Comparison of ENCODE assay signal across 27 mouse cellular contexts in genomic region chrX:107306492-107306891, GRCm38 (mm10). TPM values are rescaled to one million over a fixed set of nuclear protein-coding genes. Genes with fewer than 3 reads are reported as not detected.
A peak's percentile ranks its signal among the peaks of the same experiment; 100 is the strongest.
DNase-seq lines count a peak whose midpoint lies in the region; ATAC-seq and TF ChIP-seq lines count a peak whose summit lies in the region.
"Had no signal": no experiment of that assay in that cellular context is flagged by ENCODE, and none has a peak within 500 bp of the region (broad histone marks: within the 10 kb centered on the region; RNA-seq: fewer than 3 reads in every experiment).

No protein-coding gene starts in this region.

- H3K9me3 ChIP-seq in stomach, postnatal 0 days (ENCODE audit: control insufficient read depth, low read length) = no peaks in the 10 kb centered on the region
- H3K9me3 ChIP-seq in intestine, embryonic 15.5 days = no peaks in the 10 kb centered on the region
- H3K9me3 ChIP-seq: embryonic facial prominence, embryonic 10.5 days; G1E; limb, embryonic 12.5 days; liver, embryonic 12.5 days; megakaryocyte, embryonic 14.5 days; midbrain, embryonic 13.5 days had no signal

- no peak for TF ChIP-seq EP300 in stomach, postnatal 0 days (optimal IDR thresholded peaks at IDR 0.05)

- no peak overlapping the region for H3K4me2 ChIP-seq in stomach, postnatal 0 days (replicated peaks; ENCODE audit: low read depth)
- H3K4me2 ChIP-seq in intestine, embryonic 15.5 days (replicated peaks) = no peak overlapping the region
- H3K4me2 ChIP-seq: heart, embryonic 11.5 days; limb, embryonic 12.5 days; liver, embryonic 12.5 days; lung, embryonic 14.5 days; midbrain, embryonic 13.5 days had no signal

- H3K36me3 ChIP-seq in stomach, postnatal 0 days (ENCODE audit: control insufficient read depth, insufficient read depth, low read length) = no peaks in the 10 kb centered on the region
- H3K36me3 ChIP-seq in intestine, embryonic 15.5 days = no peaks in the 10 kb centered on the region
- H3K36me3 ChIP-seq: embryonic facial prominence, embryonic 10.5 days; G1E; limb, embryonic 12.5 days; liver, embryonic 12.5 days; midbrain, embryonic 13.5 days had no signal

- H3K4me3 ChIP-seq in layer of hippocampus, adult 2 months = no peak overlapping the region
- no peak overlapping the region for H3K4me3 ChIP-seq in stomach, postnatal 0 days (ENCODE audit: low read depth, low read length)
- H3K4me3 ChIP-seq in intestine, embryonic 15.5 days (replicated peaks) = no peak overlapping the region
- H3K4me3 ChIP-seq: embryonic facial prominence, embryonic 10.5 days; limb, embryonic 12.5 days; liver, embryonic 12.5 days; megakaryocyte, embryonic 14.5 days; midbrain, embryonic 13.5 days had no signal

- H3K4me1 ChIP-seq in stomach, postnatal 0 days (replicated peaks; ENCODE audit: control insufficient read depth, insufficient read depth) = no peaks in the 10 kb centered on the region
- H3K4me1 ChIP-seq in intestine, embryonic 15.5 days (replicated peaks) = no peaks in the 10 kb centered on the region
- H3K4me1 ChIP-seq: embryonic facial prominence, embryonic 10.5 days; limb, embryonic 12.5 days; liver, embryonic 12.5 days; megakaryocyte, embryonic 14.5 days; midbrain, embryonic 13.5 days had no signal

- TF ChIP-seq CTCF in layer of hippocampus, adult 2 months (conservative IDR thresholded peaks at IDR 0.05) = peak; percentile 46
- TF ChIP-seq CTCF in stomach, postnatal 0 days (IDR thresholded peaks at IDR 0.05; ENCODE audit: low read depth) = peak; percentile 37; the same call in 1 of the 2 replicates

- H3K27ac ChIP-seq in layer of hippocampus, adult 2 months = no peak overlapping the region
- H3K27ac ChIP-seq in stomach, postnatal 0 days (replicated peaks) = no peak overlapping the region
- H3K27ac ChIP-seq in intestine, embryonic 15.5 days = no peak overlapping the region
- H3K27ac ChIP-seq: embryonic facial prominence, embryonic 10.5 days; limb, embryonic 12.5 days; liver, embryonic 12.5 days; midbrain, embryonic 13.5 days had no signal

- H3K9ac ChIP-seq in stomach, postnatal 0 days (ENCODE audit: low read length) = no peak overlapping the region
- H3K9ac ChIP-seq in intestine, embryonic 15.5 days = no peak overlapping the region
- H3K9ac ChIP-seq: limb, embryonic 12.5 days; liver, embryonic 12.5 days; lung, embryonic 14.5 days; midbrain, embryonic 13.5 days had no signal

- no peak for DNase-seq in layer of hippocampus, adult 2 months (ENCODE audit: low spot score in 2 of 2)
- no peak for DNase-seq in layer of hippocampus, adult 11-12 months (ENCODE audit: low spot score)
- peak; percentile 19 for DNase-seq in thymus, postnatal 14 days
- no peak for DNase-seq in thymus, postnatal 10 days (ENCODE audit: low spot score in 2 of 2)
- DNase-seq in Muller cell, postnatal 12 days (ENCODE audit: inconsistent ontology term) = peak; percentile 24
- DNase-seq in stomach, postnatal 0 days (ENCODE audit: low spot score) = no peak
- DNase-seq: adrenal gland, adult 2 months; cerebellum, adult 11-12 months; cerebellum, postnatal 10 days; gastrocnemius, postnatal 10 days; heart, adult 11 months; heart, postnatal 10 days; kidney, adult 18-20 months; kidney, postnatal 4 days; lung, embryonic 14.5 days had no signal

- H3K27me3 ChIP-seq in stomach, postnatal 0 days (ENCODE audit: control insufficient read depth, insufficient read depth, low read length) = no peaks in the 10 kb centered on the region
- H3K27me3 ChIP-seq in intestine, embryonic 15.5 days (replicated peaks) = no peaks in the 10 kb centered on the region
- H3K27me3 ChIP-seq: limb, embryonic 12.5 days; liver, embryonic 12.5 days; megakaryocyte, embryonic 14.5 days; midbrain, embryonic 13.5 days had no signal

- no peak for ATAC-seq in stomach, postnatal 0 days (ENCODE audit: low FRiP score, low TSS enrichment)
- no peak for ATAC-seq in intestine, embryonic 15.5 days
- ATAC-seq: liver, embryonic 12.5 days; midbrain, embryonic 13.5 days had no signal

RNA-seq across cellular contexts. Expression of gene Gpr174, which starts 50.8 kb away (rescaled TPM):
- total RNA-seq in layer of hippocampus, adult 2 months (2021) = not detected
- polyA plus RNA-seq in stomach, postnatal 0 days (2015; fragmentation: Nextera tagmentation; extraction: Ambion mirVana) = 0.08 and 0.19 TPM in 2 replicates
- 0.08 TPM in 1 of 2 replicates, not detected in the other for polyA plus RNA-seq in intestine, embryonic 15.5 days (2015; fragmentation: Nextera tagmentation; extraction: Ambion mirVana)
- total RNA-seq: layer of hippocampus, postnatal 10 days had no signal
- polyA plus RNA-seq: adrenal gland, adult 2 months; embryonic facial prominence, embryonic 10.5 days; G1E; hindbrain, embryonic 11.5 days; kidney, embryonic 16.5 days; limb, embryonic 12.5 days; lung, embryonic 14.5 days; midbrain, embryonic 13.5 days; neural tube, embryonic 14.5 days had no signal

Comparison
In these comparisons a context has a peak if more than half of its experiments do, and no peak if none do; other contexts are left out.
1. DNase-seq: peak in thymus, postnatal 14 days (single experiment) and Muller cell, postnatal 12 days (single experiment); none in layer of hippocampus, adult 2 months (0 of 2), layer of hippocampus, adult 11-12 months (single experiment), thymus, postnatal 10 days (0 of 2) and stomach, postnatal 0 days (single experiment).